In genomic region chr16:29915346-29915745, GRCm38 (mm10) we compare ENCODE assay signal across 9 mouse cellular contexts.
DNase-seq lines count a peak whose midpoint lies in the region; ATAC-seq lines count a peak whose summit lies in the region.
"Had no signal": no experiment of that assay in that cellular context is flagged by ENCODE, and none has a peak within 500 bp of the region (broad histone marks: within the 10 kb centered on the region; RNA-seq: fewer than 3 reads in every experiment).

No protein-coding gene starts in this region.

- H3K36me3 ChIP-seq in midbrain, embryonic 11.5 days (ENCODE audit: control insufficient read depth, insufficient read depth, low read length), result no peaks in the 10 kb centered on the region
- no peaks in the 10 kb centered on the region for H3K36me3 ChIP-seq in stomach, embryonic 14.5 days (ENCODE audit: control insufficient read depth, insufficient read depth, low read length)
- H3K36me3 ChIP-seq: heart, embryonic 15.5 days had no signal

- H3K9me3 ChIP-seq in midbrain, embryonic 11.5 days (ENCODE audit: control insufficient read depth, low read length), result peaks cover 3% of the 10 kb centered on the region; the same call in 1 of the 2 replicates
- no peaks in the 10 kb centered on the region for H3K9me3 ChIP-seq in stomach, embryonic 14.5 days (ENCODE audit: control insufficient read depth, low read depth, low read length)
- H3K9me3 ChIP-seq: heart, embryonic 15.5 days had no signal

- H3K4me3 ChIP-seq in midbrain, embryonic 11.5 days (ENCODE audit: low read depth, low read length), result no peak overlapping the region
- no peak overlapping the region for H3K4me3 ChIP-seq in stomach, embryonic 14.5 days (ENCODE audit: low read depth, low read length)
- H3K4me3 ChIP-seq: heart, embryonic 15.5 days; megakaryocyte, embryonic 14.5 days had no signal

- H3K4me2 ChIP-seq in midbrain, embryonic 11.5 days, result no peak overlapping the region
- H3K4me2 ChIP-seq in stomach, embryonic 14.5 days (replicated peaks; ENCODE audit: low read depth, low read length), result no peak overlapping the region
- H3K4me2 ChIP-seq: heart, embryonic 15.5 days had no signal

- ATAC-seq in cerebellum, adult (ENCODE audit: insufficient number of reproducible peaks, low FRiP score, low TSS enrichment), result peak; percentile 45; the same call in 1 of the 2 replicates
- ATAC-seq in midbrain, embryonic 11.5 days (ENCODE audit: low FRiP score), result no peak
- peak; percentile 47; the same call in 1 of the 2 replicates for ATAC-seq in stomach, embryonic 14.5 days (ENCODE audit: insufficient number of reproducible peaks, insufficient read depth, low FRiP score, low read depth)

- H3K4me1 ChIP-seq in midbrain, embryonic 11.5 days (ENCODE audit: control insufficient read depth, insufficient read depth, low read length), result no peaks in the 10 kb centered on the region
- H3K4me1 ChIP-seq in stomach, embryonic 14.5 days (ENCODE audit: control insufficient read depth, insufficient read depth, low read length), result 0 out of 2 replicates have a peak, but pooled peaks cover 4% of the 10 kb centered on the region

- 60% methylated on average over 11 of the region's 11 CpGs for WGBS in midbrain, embryonic 11.5 days
- 58% methylated on average over 11 of the region's 11 CpGs for WGBS in stomach, embryonic 14.5 days

- H3K27ac ChIP-seq in midbrain, embryonic 11.5 days (ENCODE audit: low read depth, low read length), result no peak overlapping the region
- H3K27ac ChIP-seq in stomach, embryonic 14.5 days (ENCODE audit: low read length), result no peak overlapping the region
- H3K27ac ChIP-seq: heart, embryonic 15.5 days had no signal

- no peaks in the 10 kb centered on the region for H3K27me3 ChIP-seq in midbrain, embryonic 11.5 days (ENCODE audit: control insufficient read depth, insufficient read depth, low read length)
- H3K27me3 ChIP-seq in stomach, embryonic 14.5 days (ENCODE audit: control insufficient read depth, insufficient read depth, low read length), result no peaks in the 10 kb centered on the region
- H3K27me3 ChIP-seq: heart, embryonic 15.5 days had no signal

- DNase-seq in adipocyte (ENCODE audit: low spot score), result peak; percentile 98
- peak; percentile 78 to 88 for DNase-seq in heart, adult 9 months (ENCODE audit: low spot score in 2 of 2)
- peak; percentile 11 to 16 for DNase-seq in layer of hippocampus, adult 18-20 months (ENCODE audit: low spot score in 2 of 2)
- peak; percentile 60 for DNase-seq in midbrain, embryonic 11.5 days (ENCODE audit: low spot score, missing footprints)
- no peak for DNase-seq in spleen, postnatal 10 days (ENCODE audit: low spot score in 2 of 2)

- H3K9ac ChIP-seq in midbrain, embryonic 11.5 days (ENCODE audit: low read length), result no peak overlapping the region
- no peak overlapping the region for H3K9ac ChIP-seq in stomach, embryonic 14.5 days (replicated peaks; ENCODE audit: low read depth, low read length)
- H3K9ac ChIP-seq: heart, embryonic 15.5 days had no signal

Comparison
In these comparisons a context has a peak if more than half of its experiments do, and no peak if none do; other contexts are left out.
1. DNase-seq: peak in adipocyte (single experiment), heart, adult 9 months (2 of 2), layer of hippocampus, adult 18-20 months (2 of 2) and midbrain, embryonic 11.5 days (single experiment); none in spleen, postnatal 10 days (0 of 2).